ENCODE assay signal across 10 mouse cellular contexts in genomic region chr19:22960450-22961265, GRCm38 (mm10).
DNase-seq lines count a peak whose midpoint lies in the region; ATAC-seq and TF ChIP-seq lines count a peak whose summit lies in the region.
"Had no signal": no experiment of that assay in that cellular context is flagged by ENCODE, and none has a peak within 500 bp of the region (broad histone marks: within the 10 kb centered on the region; RNA-seq: fewer than 3 reads in every experiment).

No protein-coding gene starts in this region.

- H3K4me3 ChIP-seq in lung, adult 2 months (replicated peaks; ENCODE audit: extremely low read depth, low read depth, low read length): no peak overlapping the region
- H3K4me3 ChIP-seq in forebrain, embryonic 15.5 days: no peak overlapping the region
- no peak overlapping the region for H3K4me3 ChIP-seq in midbrain, embryonic 15.5 days
- H3K4me3 ChIP-seq: heart, embryonic 12.5 days; myocyte had no signal

- no peak overlapping the region for H3K27ac ChIP-seq in forebrain, embryonic 15.5 days (replicated peaks)
- no peak overlapping the region for H3K27ac ChIP-seq in midbrain, embryonic 15.5 days

- H3K9ac ChIP-seq in forebrain, embryonic 15.5 days (replicated peaks): no peak overlapping the region
- no peak overlapping the region for H3K9ac ChIP-seq in midbrain, embryonic 15.5 days
- H3K9ac ChIP-seq: heart, embryonic 12.5 days had no signal

- no peaks in the 10 kb centered on the region for H3K4me1 ChIP-seq in lung, adult 2 months (ENCODE audit: control insufficient read depth, insufficient read depth, low read length)
- peaks cover 5% of the 10 kb centered on the region; the same call in 1 of the 2 replicates for H3K4me1 ChIP-seq in forebrain, embryonic 15.5 days
- H3K4me1 ChIP-seq in midbrain, embryonic 15.5 days: peaks cover 12% of the 10 kb centered on the region
- H3K4me1 ChIP-seq: heart, embryonic 12.5 days had no signal

- no peak for TF ChIP-seq POLR2A in lung, adult 2 months (IDR thresholded peaks at IDR 0.05; ENCODE audit: borderline replicate concordance, extremely low read depth, low read depth, low read length)

- H3K9me3 ChIP-seq in forebrain, embryonic 15.5 days: no peaks in the 10 kb centered on the region
- no peaks in the 10 kb centered on the region for H3K9me3 ChIP-seq in midbrain, embryonic 15.5 days
- H3K9me3 ChIP-seq: heart, embryonic 12.5 days had no signal

- peak; percentile 33; the same call in 1 of the 2 replicates for ATAC-seq in forebrain, embryonic 15.5 days (replicated peaks)
- 0 out of 2 replicates have a peak, but pooled peaks have one; percentile 28 for ATAC-seq in midbrain, embryonic 15.5 days (replicated peaks)

- no peak overlapping the region for H3K4me2 ChIP-seq in forebrain, embryonic 15.5 days (replicated peaks)
- H3K4me2 ChIP-seq in midbrain, embryonic 15.5 days: no peak overlapping the region
- H3K4me2 ChIP-seq: heart, embryonic 12.5 days had no signal

- peak; percentile 24; the same call in 1 of the 2 replicates for TF ChIP-seq CTCF in lung, adult 2 months (IDR thresholded peaks at IDR 0.05; ENCODE audit: insufficient read depth, low read length)

- WGBS in lung, adult 2 months: 77% methylated on average over 14 of the region's 14 CpGs
- WGBS in forebrain, embryonic 15.5 days: 69% methylated on average over 14 of the region's 14 CpGs
- 71% methylated on average over 14 of the region's 14 CpGs for WGBS in midbrain, embryonic 15.5 days

- no peaks in the 10 kb centered on the region for H3K27me3 ChIP-seq in forebrain, embryonic 15.5 days
- H3K27me3 ChIP-seq in midbrain, embryonic 15.5 days (replicated peaks): no peaks in the 10 kb centered on the region
- H3K27me3 ChIP-seq: heart, embryonic 12.5 days had no signal

- no peaks in the 10 kb centered on the region for H3K36me3 ChIP-seq in forebrain, embryonic 15.5 days
- no peaks in the 10 kb centered on the region for H3K36me3 ChIP-seq in midbrain, embryonic 15.5 days (replicated peaks)
- H3K36me3 ChIP-seq: heart, embryonic 12.5 days had no signal

- DNase-seq in heart, adult 11 months: peak; percentile 84
- DNase-seq in heart, adult 9 months (ENCODE audit: low spot score in 2 of 2): no peak
- no peak for DNase-seq in lung, adult 2 months
- no peak for DNase-seq in lung, postnatal 25 days (ENCODE audit: low spot score)
- no peak for DNase-seq in T-cell, adult 2 months (ENCODE audit: low spot score)
- no peak for DNase-seq in embryo, embryonic 11 days
